Mouse (Mus musculus) megakaryocyte, adult 5-6 weeks (primary cell): ENCODE measurements around the gene Slc43a1. TPM values are rescaled to one million over a fixed set of nuclear protein-coding genes. Genes with fewer than 3 reads are reported as not detected.
"Not testable (repeated sequence)": the region's sequence is repeated elsewhere in the genome, so short reads cannot be mapped to it uniquely, and the experiment has no call there.

ENCODE experiments used
- ATAC-seq: 2 replicates; pipeline ENCODE4 v1.8.0; 2016; ENCODE audit warnings: mild to moderate bottlenecking, inconsistent platforms; ENCODE audit not compliant: poor library complexity, severe bottlenecking
- total RNA-seq, 2 experiments: library from RNA; stranded (forward) in 1 of 2; stranded (reverse) in 1 of 2; fragments of 153-499, 151-499 nt in 1 of 2; fragments of 221-1000, 200-1000 nt in 1 of 2; gene quantifications; 2 replicates each; pipeline versions ENCODE4 v1.2.3 to v1.2.4; 2015 to 2017

Gene Slc43a1
- total RNA-seq, 2 experiments from 2014 or later = 1.6 to 3.7 TPM

- ATAC-seq = peak; percentile 71
Measured at GRCm38 (mm10) chr2:84890045-84890340, 51.3 kb downstream of the Slc43a1 start.

GRCm38 (mm10) chr2:84893359-84893758 is 54.7 kb downstream of the Slc43a1 start:
- ATAC-seq = no peak

GRCm38 (mm10) chr2:84895495-84896198 is 57.0 kb downstream of the Slc43a1 start:
- 0 out of 2 replicates have a peak, but pooled peaks have one; percentile 24 for ATAC-seq

- ATAC-seq = not testable (repeated sequence)
Measured at GRCm38 (mm10) chr2:84896686-84897085, 58.0 kb downstream of the Slc43a1 start.

- ATAC-seq = no peak
Measured at GRCm38 (mm10) chr2:84912722-84913121, 74.1 kb downstream of the Slc43a1 start.

Other genes with a start within 250 kb of the Slc43a1 start
- 14.9 and 20.9 TPM in 2 replicates for gene Ctnnd1, start 188.1 kb upstream of the Slc43a1 start, total RNA-seq (2015)
- 14.8 and 17.8 TPM in 2 replicates for gene Ctnnd1, start 188.1 kb upstream of the Slc43a1 start, total RNA-seq (2017)
- gene Btbd18, start 179.8 kb upstream of the Slc43a1 start, total RNA-seq (2015) = 0.07 TPM in 1 of 2 replicates, not detected in the other
- not detected in 2 replicates for gene Btbd18, start 179.8 kb upstream of the Slc43a1 start, total RNA-seq (2017)
- gene Selenoh, start 168.1 kb upstream of the Slc43a1 start, total RNA-seq (2015) = 126 and 155 TPM in 2 replicates
- gene Selenoh, start 168.1 kb upstream of the Slc43a1 start, total RNA-seq (2017) = 76.2 and 102 TPM in 2 replicates
- gene Gm28635, start 160.8 kb upstream of the Slc43a1 start, total RNA-seq (2015) = not detected in 2 replicates
- gene Gm28635, start 160.8 kb upstream of the Slc43a1 start, total RNA-seq (2017) = not detected in 2 replicates
- 22.4 and 24.5 TPM in 2 replicates for gene Med19, start 160.4 kb upstream of the Slc43a1 start, total RNA-seq (2015)
- gene Med19, start 160.4 kb upstream of the Slc43a1 start, total RNA-seq (2017) = 16.1 and 20.2 TPM in 2 replicates
- 42.4 and 49.0 TPM in 2 replicates for gene Tmx2, start 159.7 kb upstream of the Slc43a1 start, total RNA-seq (2015)
- 29.4 and 38.5 TPM in 2 replicates for gene Tmx2, start 159.7 kb upstream of the Slc43a1 start, total RNA-seq (2017)
- gene Zdhhc5, start 123.7 kb upstream of the Slc43a1 start, total RNA-seq (2015) = 39.8 and 42.7 TPM in 2 replicates
- 32.6 and 37.9 TPM in 2 replicates for gene Zdhhc5, start 123.7 kb upstream of the Slc43a1 start, total RNA-seq (2017)
- 33.1 and 34.5 TPM in 2 replicates for gene Clp1, start 111.5 kb upstream of the Slc43a1 start, total RNA-seq (2015)
- gene Clp1, start 111.5 kb upstream of the Slc43a1 start, total RNA-seq (2017) = 33.1 and 36.2 TPM in 2 replicates
- 0.16 and 0.82 TPM in 2 replicates for gene Ypel4, start 104.8 kb upstream of the Slc43a1 start, total RNA-seq (2015)
- 0.40 and 0.69 TPM in 2 replicates for gene Ypel4, start 104.8 kb upstream of the Slc43a1 start, total RNA-seq (2017)
- not detected in 2 replicates for gene Gm19426, start 95.2 kb upstream of the Slc43a1 start, total RNA-seq (2015)
- not detected in 2 replicates for gene Gm19426, start 95.2 kb upstream of the Slc43a1 start, total RNA-seq (2017)
- gene Serping1, start 63.4 kb upstream of the Slc43a1 start, total RNA-seq (2015) = 1.5 and 2.1 TPM in 2 replicates
- 0.94 and 2.2 TPM in 2 replicates for gene Serping1, start 63.4 kb upstream of the Slc43a1 start, total RNA-seq (2017)
- gene Ube2l6, start 40.0 kb upstream of the Slc43a1 start, total RNA-seq (2015) = 23.7 and 27.7 TPM in 2 replicates
- 25.2 and 31.5 TPM in 2 replicates for gene Ube2l6, start 40.0 kb upstream of the Slc43a1 start, total RNA-seq (2017)
- not detected in 2 replicates for gene Smtnl1, start 16.2 kb upstream of the Slc43a1 start, total RNA-seq (2015)
- gene Smtnl1, start 16.2 kb upstream of the Slc43a1 start, total RNA-seq (2017) = not detected in 2 replicates
- gene Timm10, start 11.9 kb upstream of the Slc43a1 start, total RNA-seq (2015) = 17.7 and 18.6 TPM in 2 replicates
- gene Timm10, start 11.9 kb upstream of the Slc43a1 start, total RNA-seq (2017) = 14.2 and 19.8 TPM in 2 replicates
- not detected in 2 replicates for gene Rtn4rl2, start 47.9 kb downstream of the Slc43a1 start, total RNA-seq (2015)
- gene Rtn4rl2, start 47.9 kb downstream of the Slc43a1 start, total RNA-seq (2017) = not detected in 2 replicates
- 51.4 and 53.0 TPM in 2 replicates for gene Slc43a3, start 97.7 kb downstream of the Slc43a1 start, total RNA-seq (2015)
- 41.9 and 45.2 TPM in 2 replicates for gene Slc43a3, start 97.7 kb downstream of the Slc43a1 start, total RNA-seq (2017)
- gene Prg2, start 141.6 kb downstream of the Slc43a1 start, total RNA-seq (2015) = 48.6 and 96.7 TPM in 2 replicates
- 238 and 301 TPM in 2 replicates for gene Prg2, start 141.6 kb downstream of the Slc43a1 start, total RNA-seq (2017)
- 6.2 and 11.0 TPM in 2 replicates for gene Prg3, start 149.4 kb downstream of the Slc43a1 start, total RNA-seq (2015)
- gene Prg3, start 149.4 kb downstream of the Slc43a1 start, total RNA-seq (2017) = 14.2 and 18.4 TPM in 2 replicates
- 66.9 and 83.2 TPM in 2 replicates for gene Ssrp1, start 198.4 kb downstream of the Slc43a1 start, total RNA-seq (2015)
- gene Ssrp1, start 198.4 kb downstream of the Slc43a1 start, total RNA-seq (2017) = 222 and 227 TPM in 2 replicates
- gene P2rx3, start 198.6 kb downstream of the Slc43a1 start, total RNA-seq (2015) = 0.11 and 0.16 TPM in 2 replicates
- gene P2rx3, start 198.6 kb downstream of the Slc43a1 start, total RNA-seq (2017) = not detected in 2 replicates
- gene Tnks1bp1, start 209.2 kb downstream of the Slc43a1 start, total RNA-seq (2015) = 1.5 and 1.9 TPM in 2 replicates
- gene Tnks1bp1, start 209.2 kb downstream of the Slc43a1 start, total RNA-seq (2017) = 4.8 and 5.6 TPM in 2 replicates